Mouse (Mus musculus) hindbrain, embryonic 14.5 days (tissue): Measurements from ENCODE around the gene Fut11. TPM values are rescaled to one million over a fixed set of nuclear protein-coding genes. Genes with fewer than 3 reads are reported as not detected.

ENCODE experiments used
- ATAC-seq: fragments of 200-750 bp; cut with Nextera tagmentation; 2 replicates; pipeline ENCODE4 v1.8.0; 2017; ENCODE audit warnings: moderate number of reproducible peaks, mild to moderate bottlenecking, moderate TSS enrichment, moderate library complexity; ENCODE audit not compliant: low FRiP score
- DNase-seq: peaks from one replicate; pipeline ENCODE4 v3.0.0-alpha.2; 2015; ENCODE audit warnings: low spot score
- H3K27ac ChIP-seq: fragments of 300-500 bp; sonication (generic); 2 replicates; pipeline ENCODE4 v1.5.1; 2014; ENCODE audit warnings: mild to moderate bottlenecking, moderate library complexity
- H3K27me3 ChIP-seq: fragments of 300-500 bp; sonication (generic); 2 replicates; pipeline ENCODE4 v1.6.1; 2014; ENCODE audit warnings: mild to moderate bottlenecking, low read length, mixed read lengths; ENCODE audit not compliant: control insufficient read depth, insufficient read depth
- H3K36me3 ChIP-seq: fragments of 300-500 bp; sonication (generic); replicated peaks from 2 replicates; pipeline ENCODE4 v1.6.1; 2014; ENCODE audit not compliant: control insufficient read depth, insufficient read depth
- H3K4me1 ChIP-seq: fragments of 300-500 bp; sonication (generic); replicated peaks from 2 replicates; pipeline ENCODE4 v1.6.1; 2014; ENCODE audit warnings: antibody characterized with exemption, low read length, mixed read lengths; ENCODE audit not compliant: control insufficient read depth, insufficient read depth
- H3K4me2 ChIP-seq: fragments of 300-500 bp; sonication (generic); replicated peaks from 2 replicates; pipeline ENCODE4 v1.6.1; 2014; ENCODE audit warnings: mild to moderate bottlenecking, moderate library complexity
- H3K4me3 ChIP-seq: fragments of 300-500 bp; sonication (generic); replicated peaks from 2 replicates; pipeline ENCODE4 v1.5.1; 2014; ENCODE audit warnings: mild to moderate bottlenecking, low read length
- H3K9ac ChIP-seq: fragments of 300-500 bp; sonication (generic); 2 replicates; pipeline ENCODE4 v1.6.1; 2014
- H3K9me3 ChIP-seq: fragments of 300-500 bp; sonication (generic); 2 replicates; pipeline ENCODE4 v1.6.1; 2016; ENCODE audit warnings: low read length; ENCODE audit not compliant: control insufficient read depth
- WGBS: fragments of 180-500 bp; shearing (Covaris S2); extraction: QIAGEN DNeasy Blood & Tissue Kit; methylation state at CpG from one replicate; pipeline ENCODE4 v1.1.7; 2014; 5-methylcytosine and 5-hydroxymethylcytosine counted together
- polyA plus RNA-seq: library from polyadenylated mRNA; unstranded; fragments of >200 nt; fragmentation: Nextera tagmentation; extraction: Ambion mirVana; gene quantifications from 2 replicates; pipeline ENCODE4 v1.2.1, GENCODE M21; 2014

The Fut11 gene
- polyA plus RNA-seq, 1 experiment from 2014 or later: 25.1 TPM

GRCm38 (mm10) chr14:20658902-20659301 lies 35.9 kb upstream of the Fut11 start:
- Histone ChIP-seq H3K27me3 (peaks cover 5% of the 10 kb centered on the region; the same call in 1 of the 2 replicates), H3K36me3 (no peaks in the 10 kb centered on the region), H3K27ac (no peak overlapping the region), H3K9ac (no peak overlapping the region), H3K9me3 (no peaks in the 10 kb centered on the region), H3K4me2 (no peak overlapping the region), H3K4me1 (peaks cover 11% of the 10 kb centered on the region), H3K4me3 (no peak overlapping the region)
- DNase-seq (no peak), ATAC-seq (no peak)
- 90% methylated on average over 6 of the region's 6 CpGs for WGBS

- no peaks in the 10 kb centered on the region for H3K36me3 ChIP-seq
- over 99% methylated on average over 7 of the region's 7 CpGs for WGBS
- peaks cover 11% of the 10 kb centered on the region for H3K4me1 ChIP-seq
- no peaks in the 10 kb centered on the region for H3K9me3 ChIP-seq
- ATAC-seq (no peak), DNase-seq (no peak)
- H3K27me3 ChIP-seq: peaks cover 5% of the 10 kb centered on the region; the same call in 1 of the 2 replicates
- H3K4me2 ChIP-seq: no peak overlapping the region
- no peak overlapping the region for H3K27ac ChIP-seq
- H3K9ac ChIP-seq: no peak overlapping the region
- no peak overlapping the region for H3K4me3 ChIP-seq
Measured at GRCm38 (mm10) chr14:20659687-20660086, 35.1 kb upstream of the Fut11 start.

GRCm38 (mm10) chr14:20660827-20661660 lies 33.7 kb upstream of the Fut11 start:
- Histone ChIP-seq H3K36me3 (no peaks in the 10 kb centered on the region), H3K9me3 (no peaks in the 10 kb centered on the region), H3K9ac (peak overlapping the region; percentile 87), H3K27me3 (peaks cover 9% of the 10 kb centered on the region; the same call in 1 of the 2 replicates), H3K27ac (peak overlapping the region; percentile 87), H3K4me2 (peak overlapping the region; percentile 89), H3K4me1 (peaks cover 11% of the 10 kb centered on the region), H3K4me3 (peak overlapping the region; percentile 71)
- ATAC-seq (peak; percentile 91), DNase-seq (peak; percentile 96)
- 1% methylated on average over 52 of the region's 52 CpGs for WGBS

- Histone ChIP-seq H3K36me3 (no peaks in the 10 kb centered on the region), H3K4me1 (peaks cover 11% of the 10 kb centered on the region), H3K27me3 (peaks cover 16% of the 10 kb centered on the region; the same call in 1 of the 2 replicates), H3K27ac (peak overlapping the region; percentile 87), H3K4me2 (peak overlapping the region; percentile 89), H3K9me3 (no peaks in the 10 kb centered on the region), H3K9ac (peak overlapping the region; percentile 87), H3K4me3 (peak overlapping the region; percentile 71)
- DNase-seq (peak; percentile 37), ATAC-seq (peak; percentile 41)
- WGBS: 8% methylated on average over 19 of the region's 19 CpGs
Measured at GRCm38 (mm10) chr14:20661661-20662331, 33.0 kb upstream of the Fut11 start.

GRCm38 (mm10) chr14:20662740-20663139 lies 32.0 kb upstream of the Fut11 start:
- Histone ChIP-seq H3K27me3 (peaks cover 16% of the 10 kb centered on the region; the same call in 1 of the 2 replicates), H3K9ac (0 out of 2 replicates have a peak overlapping the region, but pooled peaks have one; percentile 87), H3K4me3 (no peak overlapping the region), H3K27ac (no peak overlapping the region), H3K9me3 (no peaks in the 10 kb centered on the region), H3K36me3 (no peaks in the 10 kb centered on the region), H3K4me2 (peak overlapping the region; percentile 89; the same call in 1 of the 2 replicates), H3K4me1 (peaks cover 11% of the 10 kb centered on the region)
- no peak for ATAC-seq
- DNase-seq: no peak
- WGBS: 95% methylated on average over 3 of the region's 3 CpGs

- Histone ChIP-seq H3K27ac (no peak overlapping the region), H3K27me3 (peaks cover 16% of the 10 kb centered on the region; the same call in 1 of the 2 replicates), H3K4me3 (no peak overlapping the region), H3K4me1 (peaks cover 11% of the 10 kb centered on the region), H3K36me3 (no peaks in the 10 kb centered on the region), H3K4me2 (no peak overlapping the region), H3K9ac (no peak overlapping the region), H3K9me3 (no peaks in the 10 kb centered on the region)
- DNase-seq: no peak
- ATAC-seq: no peak
- 79% methylated on average over 2 of the region's 2 CpGs for WGBS
Measured at GRCm38 (mm10) chr14:20663601-20664000, 31.2 kb upstream of the Fut11 start.

GRCm38 (mm10) chr14:20664436-20664835 lies 30.3 kb upstream of the Fut11 start:
- H3K36me3 ChIP-seq: no peaks in the 10 kb centered on the region
- H3K9ac ChIP-seq: no peak overlapping the region
- no peak for ATAC-seq
- H3K4me3 ChIP-seq: no peak overlapping the region
- H3K27ac ChIP-seq: no peak overlapping the region
- peaks cover 11% of the 10 kb centered on the region for H3K4me1 ChIP-seq
- no peaks in the 10 kb centered on the region for H3K9me3 ChIP-seq
- peaks cover 20% of the 10 kb centered on the region; the same call in 1 of the 2 replicates for H3K27me3 ChIP-seq
- no peak for DNase-seq
- WGBS: 43% methylated on average over 3 of the region's 3 CpGs
- no peak overlapping the region for H3K4me2 ChIP-seq

- WGBS: 79% methylated on average over 1 of the region's 1 CpGs
- no peak for DNase-seq
- H3K4me2 ChIP-seq: no peak overlapping the region
- H3K4me1 ChIP-seq: no peaks in the 10 kb centered on the region
- no peak overlapping the region for H3K27ac ChIP-seq
- no peaks in the 10 kb centered on the region for H3K9me3 ChIP-seq
- H3K4me3 ChIP-seq: no peak overlapping the region
- peaks cover 20% of the 10 kb centered on the region; the same call in 1 of the 2 replicates for H3K27me3 ChIP-seq
- no peak overlapping the region for H3K9ac ChIP-seq
- no peaks in the 10 kb centered on the region for H3K36me3 ChIP-seq
- no peak for ATAC-seq
Measured at GRCm38 (mm10) chr14:20667469-20667868, 27.3 kb upstream of the Fut11 start.

DNA sequence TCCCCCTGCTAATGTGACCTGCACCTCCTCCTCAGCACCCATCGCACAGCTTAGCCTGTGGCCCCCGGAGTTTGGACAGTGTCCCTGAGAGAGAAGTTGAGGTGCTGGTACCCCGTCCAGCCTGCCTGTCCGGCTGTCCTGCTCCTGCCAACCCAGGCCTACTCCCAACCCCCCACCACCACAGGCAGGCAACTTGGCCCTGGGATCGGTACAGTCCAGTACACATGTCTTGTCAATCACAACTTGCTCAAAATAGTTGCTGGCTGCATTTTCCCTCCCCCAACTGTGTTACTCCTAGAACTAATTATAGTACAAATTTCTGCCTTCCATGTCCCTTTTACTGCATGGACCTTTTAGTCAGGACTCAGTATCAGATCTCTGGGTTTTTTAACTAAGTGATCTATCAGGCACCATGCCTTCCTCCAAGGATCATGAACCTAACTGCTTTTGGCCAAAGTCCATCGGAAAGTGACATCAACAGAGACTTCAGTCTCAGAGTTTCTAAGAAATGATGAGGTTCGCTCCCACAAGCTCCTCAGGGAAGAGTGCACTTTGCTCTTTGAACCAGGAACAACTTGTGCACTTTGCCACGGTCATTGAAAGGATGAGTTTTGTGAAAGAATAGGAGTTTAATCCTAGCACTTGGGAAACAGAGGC lies 26.5 kb upstream of the Fut11 start, which contains the start of gene Synpo2l:
Gene Synpo2l (minus strand): TSS at position 201 of the 657 bp plus-strand sequence.
- 0 out of 2 replicates have a peak, but pooled peaks cover 15% of the 10 kb centered on the region for H3K27me3 ChIP-seq
- H3K9ac ChIP-seq: no peak within 1 kb of the TSS
- H3K27ac ChIP-seq: no peak within 1 kb of the TSS
- H3K36me3 ChIP-seq: no peaks in the 10 kb centered on the region
- H3K4me3 ChIP-seq: no peak within 1 kb of the TSS
- DNase-seq: no peak
- no peak for ATAC-seq
- H3K4me2 ChIP-seq: no peak within 1 kb of the TSS
- 0 out of 2 replicates have a peak, but pooled peaks cover 1% of the 10 kb centered on the region for H3K4me1 ChIP-seq
- 84% methylated on average over 8 of the region's 8 CpGs for WGBS
- H3K9me3 ChIP-seq: no peaks in the 10 kb centered on the region
